In genomic region chr17:71640421-71641085, GRCm38 (mm10) we compare ENCODE assay signal across 18 mouse cellular contexts. TPM values are rescaled to one million over a fixed set of nuclear protein-coding genes. Genes with fewer than 3 reads are reported as not detected.
A peak's percentile ranks its signal among the peaks of the same experiment; 100 is the strongest.
DNase-seq lines count a peak whose midpoint lies in the region; ATAC-seq and TF ChIP-seq lines count a peak whose summit lies in the region.
"Had no signal": no experiment of that assay in that cellular context is flagged by ENCODE, and none has a peak within 500 bp of the region (broad histone marks: within the 10 kb centered on the region; RNA-seq: fewer than 3 reads in every experiment).

No protein-coding gene starts in this region.

- WGBS in forebrain, postnatal 0 days: 82% methylated on average over 9 of the region's 9 CpGs
- 93% methylated on average over 9 of the region's 9 CpGs for WGBS in forebrain, embryonic 11.5 days
- WGBS in kidney, embryonic 14.5 days: 94% methylated on average over 9 of the region's 9 CpGs
- WGBS in liver, postnatal 0 days (ENCODE audit: insufficient replicate concordance): 84% methylated on average over 9 of the region's 9 CpGs

- no peaks in the 10 kb centered on the region for H3K27me3 ChIP-seq in forebrain, postnatal 0 days (ENCODE audit: insufficient read depth, low read length)
- no peaks in the 10 kb centered on the region for H3K27me3 ChIP-seq in forebrain, embryonic 11.5 days (ENCODE audit: control insufficient read depth, insufficient read depth, low read length)
- H3K27me3 ChIP-seq in kidney, embryonic 14.5 days (ENCODE audit: control insufficient read depth, insufficient read depth, low read length): no peaks in the 10 kb centered on the region
- H3K27me3 ChIP-seq in liver, postnatal 0 days (ENCODE audit: insufficient read depth, low read length): no peaks in the 10 kb centered on the region
- H3K27me3 ChIP-seq: forebrain, embryonic 13.5 days; hindbrain, embryonic 13.5 days had no signal

- no peak overlapping the region for H3K27ac ChIP-seq in forebrain, postnatal 0 days (ENCODE audit: low read depth, low read length)
- H3K27ac ChIP-seq in forebrain, embryonic 11.5 days (ENCODE audit: low read depth, low read length): no peak overlapping the region
- H3K27ac ChIP-seq in kidney, embryonic 14.5 days (ENCODE audit: low read depth, low read length): no peak overlapping the region
- no peak overlapping the region for H3K27ac ChIP-seq in liver, postnatal 0 days (ENCODE audit: low read depth)
- H3K27ac ChIP-seq: forebrain, embryonic 13.5 days; hindbrain, embryonic 13.5 days had no signal

- H3K4me3 ChIP-seq in forebrain, postnatal 0 days (ENCODE audit: low read depth, low read length): no peak overlapping the region
- H3K4me3 ChIP-seq in forebrain, embryonic 11.5 days (ENCODE audit: low read depth, low read length): no peak overlapping the region
- no peak overlapping the region for H3K4me3 ChIP-seq in kidney, embryonic 14.5 days (ENCODE audit: low read length)
- H3K4me3 ChIP-seq in liver, postnatal 0 days (ENCODE audit: low read depth, low read length): no peak overlapping the region
- H3K4me3 ChIP-seq: forebrain, embryonic 13.5 days; hindbrain, embryonic 13.5 days had no signal

- no peak overlapping the region for H3K9ac ChIP-seq in forebrain, postnatal 0 days
- no peak overlapping the region for H3K9ac ChIP-seq in forebrain, embryonic 11.5 days (ENCODE audit: low read length)
- H3K9ac ChIP-seq in kidney, embryonic 14.5 days (ENCODE audit: low read depth, low read length): no peak overlapping the region
- no peak overlapping the region for H3K9ac ChIP-seq in liver, postnatal 0 days (replicated peaks)
- H3K9ac ChIP-seq: forebrain, embryonic 13.5 days; hindbrain, embryonic 13.5 days had no signal

- TF ChIP-seq CTCF in forebrain, postnatal 0 days (IDR thresholded peaks at IDR 0.05; ENCODE audit: low read depth): no peak
- no peak for TF ChIP-seq CTCF in liver, postnatal 0 days (IDR thresholded peaks at IDR 0.05; ENCODE audit: low read depth)

- H3K36me3 ChIP-seq in forebrain, postnatal 0 days (ENCODE audit: insufficient read depth): peaks cover 64% of the 10 kb centered on the region
- peaks cover 14% of the 10 kb centered on the region for H3K36me3 ChIP-seq in forebrain, embryonic 11.5 days (ENCODE audit: control insufficient read depth, insufficient read depth, low read length)
- peaks cover 87% of the 10 kb centered on the region for H3K36me3 ChIP-seq in kidney, embryonic 14.5 days (ENCODE audit: control insufficient read depth, insufficient read depth, low read length)
- peaks cover 71% of the 10 kb centered on the region for H3K36me3 ChIP-seq in liver, postnatal 0 days (replicated peaks; ENCODE audit: insufficient read depth, low read length)

- TF ChIP-seq EP300 in liver, postnatal 0 days (IDR thresholded peaks at IDR 0.05; ENCODE audit: low read depth): no peak

- ATAC-seq in forebrain, postnatal 0 days: no peak; the same call in 1 of the 2 replicates
- ATAC-seq in forebrain, embryonic 11.5 days (replicated peaks; ENCODE audit: low FRiP score): no peak
- ATAC-seq in kidney, embryonic 14.5 days (ENCODE audit: low FRiP score, low TSS enrichment): no peak
- no peak for ATAC-seq in liver, postnatal 0 days
- ATAC-seq: forebrain, embryonic 13.5 days had no signal

- no peak overlapping the region for H3K4me2 ChIP-seq in forebrain, postnatal 0 days (ENCODE audit: low read depth)
- no peak overlapping the region for H3K4me2 ChIP-seq in forebrain, embryonic 11.5 days (ENCODE audit: low read depth, low read length, severe bottlenecking)
- H3K4me2 ChIP-seq in kidney, embryonic 14.5 days (replicated peaks; ENCODE audit: low read depth, low read length): no peak overlapping the region
- H3K4me2 ChIP-seq in liver, postnatal 0 days (ENCODE audit: low read depth, low read length): no peak overlapping the region
- H3K4me2 ChIP-seq: forebrain, embryonic 13.5 days; hindbrain, embryonic 13.5 days had no signal

- H3K4me1 ChIP-seq in forebrain, postnatal 0 days (ENCODE audit: insufficient read depth): no peaks in the 10 kb centered on the region
- H3K4me1 ChIP-seq in forebrain, embryonic 11.5 days (replicated peaks; ENCODE audit: control insufficient read depth, insufficient read depth, low read length): no peaks in the 10 kb centered on the region
- H3K4me1 ChIP-seq in kidney, embryonic 14.5 days (ENCODE audit: control insufficient read depth, insufficient read depth, low read length): no peaks in the 10 kb centered on the region
- no peaks in the 10 kb centered on the region for H3K4me1 ChIP-seq in liver, postnatal 0 days (ENCODE audit: insufficient read depth)
- H3K4me1 ChIP-seq: forebrain, embryonic 13.5 days; hindbrain, embryonic 13.5 days had no signal

- peak; percentile 29 for DNase-seq in forebrain, postnatal 0 days
- no peak for DNase-seq in forebrain, embryonic 11.5 days (ENCODE audit: low spot score)
- DNase-seq in 416B (ENCODE audit: low read depth): peak; percentile 43
- peak; percentile 12 for DNase-seq in cerebellum, adult 11 months
- peak; percentile 70 to 75 for DNase-seq in cerebellum, postnatal 10 days
- DNase-seq in liver, postnatal 0 days: no peak
- no peak for DNase-seq in urinary bladder, postnatal 10 days (ENCODE audit: low spot score)
- DNase-seq: gastrocnemius, postnatal 36 days; kidney, adult 9 months; kidney, postnatal 36 days; left cerebral cortex, postnatal 4 days; liver; lung, adult 18-20 months; thymus, postnatal 36 days had no signal

- no peaks in the 10 kb centered on the region for H3K9me3 ChIP-seq in forebrain, postnatal 0 days (ENCODE audit: low read length)
- H3K9me3 ChIP-seq in forebrain, embryonic 11.5 days (ENCODE audit: control insufficient read depth, low read length): no peaks in the 10 kb centered on the region
- H3K9me3 ChIP-seq in kidney, embryonic 14.5 days (ENCODE audit: control insufficient read depth, low read length): no peaks in the 10 kb centered on the region
- H3K9me3 ChIP-seq in liver, postnatal 0 days (ENCODE audit: low read length): no peaks in the 10 kb centered on the region
- H3K9me3 ChIP-seq: forebrain, embryonic 13.5 days; hindbrain, embryonic 13.5 days had no signal

RNA-seq across cellular contexts. Expression of gene Wdr43, which starts 24.9 kb away (rescaled TPM):
- total RNA-seq in forebrain, postnatal 0 days (2014; rRNA removed): 48.8 and 50.1 TPM in 2 replicates
- 32.3 and 39.6 TPM in 2 replicates for polyA plus RNA-seq in forebrain, postnatal 0 days (2015; fragmentation: Nextera tagmentation; extraction: Ambion mirVana)
- 96.1 and 98.1 TPM in 2 replicates for polyA plus RNA-seq in forebrain, embryonic 11.5 days (2014; fragmentation: Nextera tagmentation; extraction: Ambion mirVana)
- 75.7 and 121 TPM in 2 replicates for polyA plus RNA-seq in kidney, embryonic 14.5 days (2014; fragmentation: Nextera tagmentation; extraction: Ambion mirVana)
- 22.6 and 23.0 TPM in 2 replicates for polyA plus RNA-seq in liver, postnatal 0 days (2015; fragmentation: Nextera tagmentation; extraction: Ambion mirVana)

RNA-seq across cellular contexts. Expression of gene Togaram2, which starts 32.5 kb away (rescaled TPM):
- 1.6 and 4.0 TPM in 2 replicates for total RNA-seq in forebrain, postnatal 0 days (2014; rRNA removed)
- polyA plus RNA-seq in forebrain, postnatal 0 days (2015; fragmentation: Nextera tagmentation; extraction: Ambion mirVana): 0.96 and 1.3 TPM in 2 replicates
- 0.05 and 0.13 TPM in 2 replicates for polyA plus RNA-seq in forebrain, embryonic 11.5 days (2014; fragmentation: Nextera tagmentation; extraction: Ambion mirVana)
- polyA plus RNA-seq in kidney, embryonic 14.5 days (2014; fragmentation: Nextera tagmentation; extraction: Ambion mirVana): 0.27 and 0.32 TPM in 2 replicates
- polyA plus RNA-seq in liver, postnatal 0 days (2015; fragmentation: Nextera tagmentation; extraction: Ambion mirVana): 0.04 TPM in 1 of 2 replicates, not detected in the other
- polyA plus RNA-seq: neural tube, embryonic 11.5 days had no signal

Comparison
In these comparisons a context has a peak if more than half of its experiments do, and no peak if none do; other contexts are left out.
1. DNase-seq: peak in forebrain, postnatal 0 days (single experiment), 416B (single experiment), cerebellum, adult 11 months (single experiment) and cerebellum, postnatal 10 days (2 of 2); none in forebrain, embryonic 11.5 days (single experiment), liver, postnatal 0 days (single experiment) and urinary bladder, postnatal 10 days (single experiment).